Mouse (Mus musculus) heart, embryonic 10.5 days (tissue): ENCODE measurements around the gene Pax7. TPM values are rescaled to one million over a fixed set of nuclear protein-coding genes. Genes with fewer than 3 reads are reported as not detected.

Experiments
- DNase-seq: peaks from one replicate; pipeline ENCODE4 v3.0.0-alpha.2; 2017; ENCODE audit warnings: low spot score
- H3K27ac ChIP-seq: fragments of 300-500 bp; sonication (generic); 2 replicates; pipeline ENCODE4 v1.5.1; 2016; ENCODE audit warnings: mild to moderate bottlenecking
- H3K27me3 ChIP-seq: fragments of 300-500 bp; sonication (generic); 2 replicates; pipeline ENCODE4 v1.6.1; 2016; ENCODE audit warnings: mild to moderate bottlenecking; ENCODE audit not compliant: poor library complexity, insufficient read depth, severe bottlenecking
- H3K36me3 ChIP-seq: fragments of 300-500 bp; sonication (generic); 2 replicates; pipeline ENCODE4 v1.6.1; 2016; ENCODE audit warnings: mild to moderate bottlenecking, moderate library complexity
- H3K4me1 ChIP-seq: fragments of 300-500 bp; sonication (generic); 2 replicates; pipeline ENCODE4 v1.6.1; 2016; ENCODE audit warnings: mild to moderate bottlenecking
- H3K4me3 ChIP-seq: fragments of 300-500 bp; sonication (generic); 2 replicates; pipeline ENCODE4 v1.5.1; 2016; ENCODE audit warnings: mild to moderate bottlenecking, moderate library complexity
- H3K9me3 ChIP-seq: fragments of 300-500 bp; sonication (generic); 2 replicates; pipeline ENCODE4 v1.6.1; 2016; ENCODE audit warnings: mild to moderate bottlenecking, moderate library complexity
- WGBS: fragments of 180-500 bp; shearing (Covaris S2); methylation state at CpG from one replicate; pipeline ENCODE4 v1.1.7; 2016; 5-methylcytosine and 5-hydroxymethylcytosine counted together
- polyA plus RNA-seq: library from polyadenylated mRNA; unstranded; fragments of >200 nt; fragmentation: Nextera tagmentation; extraction: Ambion mirVana; gene quantifications from 2 replicates; pipeline ENCODE4 v1.2.1, GENCODE M21; 2016

Pax7 gene
- polyA plus RNA-seq, 1 experiment from 2014 or later, result 0.03 TPM

GRCm38 (mm10) chr4:139843456-139843855 is 10.1 kb upstream of the Pax7 start:
- 8% methylated on average over 7 of the region's 7 CpGs for WGBS
- H3K9me3 ChIP-seq, result no peaks in the 10 kb centered on the region
- H3K27me3 ChIP-seq, result peaks cover 96% of the 10 kb centered on the region
- no peaks in the 10 kb centered on the region for H3K36me3 ChIP-seq
- H3K4me1 ChIP-seq, result no peaks in the 10 kb centered on the region
- no peak for DNase-seq
- H3K4me3 ChIP-seq, result no peak overlapping the region
- no peak overlapping the region for H3K27ac ChIP-seq

- 64% methylated on average over 7 of the region's 7 CpGs for WGBS
- Histone ChIP-seq H3K36me3 (no peaks in the 10 kb centered on the region), H3K27ac (no peak overlapping the region), H3K4me1 (no peaks in the 10 kb centered on the region), H3K27me3 (peaks cover 96% of the 10 kb centered on the region), H3K4me3 (no peak overlapping the region), H3K9me3 (no peaks in the 10 kb centered on the region)
- DNase-seq, result no peak
Observed at GRCm38 (mm10) chr4:139842919-139843318, 9.6 kb upstream of the Pax7 start.

- 63% methylated on average over 9 of the region's 9 CpGs for WGBS
- H3K4me1 ChIP-seq, result no peaks in the 10 kb centered on the region
- no peaks in the 10 kb centered on the region for H3K36me3 ChIP-seq
- DNase-seq, result no peak
- no peaks in the 10 kb centered on the region for H3K9me3 ChIP-seq
- no peak overlapping the region for H3K4me3 ChIP-seq
- H3K27ac ChIP-seq, result no peak overlapping the region
- H3K27me3 ChIP-seq, result peaks cover 100% of the 10 kb centered on the region
Observed at GRCm38 (mm10) chr4:139840939-139841500, 7.7 kb upstream of the Pax7 start.

GRCm38 (mm10) chr4:139840442-139840841 is 7.1 kb upstream of the Pax7 start:
- no peak overlapping the region for H3K4me3 ChIP-seq
- WGBS, result 64% methylated on average over 4 of the region's 4 CpGs
- H3K27ac ChIP-seq, result no peak overlapping the region

GRCm38 (mm10) chr4:139836681-139837080 is 3.4 kb upstream of the Pax7 start:
- no peak for DNase-seq
- Histone ChIP-seq H3K4me1 (peaks cover 11% of the 10 kb centered on the region), H3K27ac (no peak overlapping the region), H3K27me3 (peaks cover 100% of the 10 kb centered on the region), H3K4me3 (no peak overlapping the region), H3K36me3 (no peaks in the 10 kb centered on the region), H3K9me3 (no peaks in the 10 kb centered on the region)
- 4% methylated on average over 5 of the region's 5 CpGs for WGBS

More at GRCm38 (mm10) chr4:139840442-139840841, 7.1 kb upstream of the Pax7 start:
- no peaks in the 10 kb centered on the region for H3K4me1 ChIP-seq
- no peaks in the 10 kb centered on the region for H3K9me3 ChIP-seq
- no peak for DNase-seq
- no peaks in the 10 kb centered on the region for H3K36me3 ChIP-seq
- H3K27me3 ChIP-seq, result peaks cover 100% of the 10 kb centered on the region

GRCm38 (mm10) chr4:139836196-139836595 is 2.9 kb upstream of the Pax7 start:
- H3K36me3 ChIP-seq, result no peaks in the 10 kb centered on the region
- DNase-seq, result no peak

GRCm38 (mm10) chr4:139833817-139834401 is 581 bp upstream of the Pax7 start:
- Histone ChIP-seq H3K9me3 (no peaks in the 10 kb centered on the region), H3K36me3 (no peaks in the 10 kb centered on the region), H3K4me3 (no peak overlapping the region), H3K27me3 (peaks cover 100% of the 10 kb centered on the region), H3K4me1 (peaks cover 11% of the 10 kb centered on the region), H3K27ac (no peak overlapping the region)
- under 1% methylated on average over 17 of the region's 17 CpGs for WGBS
- DNase-seq, result no peak

More at GRCm38 (mm10) chr4:139836196-139836595, 2.9 kb upstream of the Pax7 start:
- Histone ChIP-seq H3K27me3 (peaks cover 100% of the 10 kb centered on the region), H3K9me3 (no peaks in the 10 kb centered on the region), H3K4me3 (no peak overlapping the region), H3K4me1 (peaks cover 11% of the 10 kb centered on the region), H3K27ac (no peak overlapping the region)
- WGBS, result 2% methylated on average over 8 of the region's 8 CpGs

GRCm38 (mm10) chr4:139832281-139833035 is 870 bp downstream of the Pax7 start:
- Histone ChIP-seq H3K36me3 (no peaks in the 10 kb centered on the region), H3K27me3 (peaks cover 100% of the 10 kb centered on the region), H3K9me3 (no peaks in the 10 kb centered on the region), H3K27ac (no peak overlapping the region), H3K4me3 (peak overlapping the region; percentile 46), H3K4me1 (peaks cover 15% of the 10 kb centered on the region)
- under 1% methylated on average over 54 of the region's 55 CpGs for WGBS
- no peak for DNase-seq

- H3K9me3 ChIP-seq, result no peaks in the 10 kb centered on the region
- peaks cover 100% of the 10 kb centered on the region for H3K27me3 ChIP-seq
- H3K36me3 ChIP-seq, result no peaks in the 10 kb centered on the region
- H3K4me1 ChIP-seq, result peaks cover 15% of the 10 kb centered on the region
- H3K4me3 ChIP-seq, result no peak overlapping the region
- DNase-seq, result no peak
- under 1% methylated on average over 57 of the region's 57 CpGs for WGBS
- no peak overlapping the region for H3K27ac ChIP-seq
Observed at GRCm38 (mm10) chr4:139831501-139832230, 1.7 kb downstream of the Pax7 start.

GRCm38 (mm10) chr4:139830581-139831387 is 2.5 kb downstream of the Pax7 start:
- DNase-seq, result no peak
- Histone ChIP-seq H3K36me3 (no peaks in the 10 kb centered on the region), H3K4me3 (no peak overlapping the region), H3K27ac (no peak overlapping the region), H3K27me3 (peaks cover 100% of the 10 kb centered on the region), H3K9me3 (no peaks in the 10 kb centered on the region), H3K4me1 (peaks cover 15% of the 10 kb centered on the region)
- WGBS, result 1% methylated on average over 24 of the region's 24 CpGs

GRCm38 (mm10) chr4:139830053-139830452 is 3.3 kb downstream of the Pax7 start:
- H3K4me3 ChIP-seq, result no peak overlapping the region
- peaks cover 15% of the 10 kb centered on the region for H3K4me1 ChIP-seq
- H3K27ac ChIP-seq, result no peak overlapping the region
- H3K27me3 ChIP-seq, result peaks cover 100% of the 10 kb centered on the region
- H3K9me3 ChIP-seq, result no peaks in the 10 kb centered on the region
- whole genome bisulfite sequencing, result 1% methylated on average over 14 of the region's 14 CpGs
- no peaks in the 10 kb centered on the region for H3K36me3 ChIP-seq
- DNase-seq, result no peak

- Histone ChIP-seq H3K4me3 (no peak overlapping the region), H3K27ac (no peak overlapping the region), H3K36me3 (no peaks in the 10 kb centered on the region), H3K4me1 (peaks cover 16% of the 10 kb centered on the region), H3K9me3 (no peaks in the 10 kb centered on the region), H3K27me3 (peaks cover 100% of the 10 kb centered on the region)
- 3% methylated on average over 16 of the region's 16 CpGs for WGBS
- DNase-seq, result no peak
Observed at GRCm38 (mm10) chr4:139828871-139829590, 4.3 kb downstream of the Pax7 start.
